Mouse (Mus musculus) G1E (cell line): ENCODE results near the gene Hrh2.

Source experiments
- CTCF ChIP-seq: IDR thresholded peaks from 2 replicates; pipeline ENCODE4 v1.5.1; 2012; ENCODE audit warnings: low read depth, low read length, inconsistent platforms, mixed read lengths
- GATA1 ChIP-seq: IDR thresholded peaks from 2 replicates; pipeline ENCODE4 v1.6.1; 2012; ENCODE audit warnings: borderline replicate concordance, low read length, inconsistent platforms, mixed read lengths
- POLR2AphosphoS5 ChIP-seq: IDR thresholded peaks from 2 replicates; pipeline ENCODE4 v1.6.1; 2012; ENCODE audit warnings: low read depth, low read length, inconsistent platforms; ENCODE audit not compliant: insufficient replicate concordance

- TF ChIP-seq CTCF: no peak
- TF ChIP-seq GATA1: no peak
- no peak for TF ChIP-seq POLR2AphosphoS5
Measured at GRCm38 (mm10) chr13:54165765-54166164, 26.2 kb upstream of the Hrh2 start.
